Mouse (Mus musculus) testis, postnatal 14 days (tissue): ENCODE data around the gene Dbp.

Source experiments
- DNase-seq: peaks from one replicate; pipeline ENCODE4 v3.0.0; 2021; ENCODE audit warnings: low spot score

The Dbp gene

GRCm38 (mm10) chr7:45725151-45725550 is 20.3 kb downstream of the Dbp start:
- DNase-seq = no peak

- DNase-seq = no peak
Measured at GRCm38 (mm10) chr7:45725713-45726112, 20.8 kb downstream of the Dbp start, which contains the start of gene Spaca4. Spaca4 (minus strand) TSS chr7:45725813.

- no peak for DNase-seq
Measured at GRCm38 (mm10) chr7:45726419-45726818, 21.5 kb downstream of the Dbp start.

GRCm38 (mm10) chr7:45727625-45728024 is 22.7 kb downstream of the Dbp start:
- DNase-seq = no peak

DNA sequence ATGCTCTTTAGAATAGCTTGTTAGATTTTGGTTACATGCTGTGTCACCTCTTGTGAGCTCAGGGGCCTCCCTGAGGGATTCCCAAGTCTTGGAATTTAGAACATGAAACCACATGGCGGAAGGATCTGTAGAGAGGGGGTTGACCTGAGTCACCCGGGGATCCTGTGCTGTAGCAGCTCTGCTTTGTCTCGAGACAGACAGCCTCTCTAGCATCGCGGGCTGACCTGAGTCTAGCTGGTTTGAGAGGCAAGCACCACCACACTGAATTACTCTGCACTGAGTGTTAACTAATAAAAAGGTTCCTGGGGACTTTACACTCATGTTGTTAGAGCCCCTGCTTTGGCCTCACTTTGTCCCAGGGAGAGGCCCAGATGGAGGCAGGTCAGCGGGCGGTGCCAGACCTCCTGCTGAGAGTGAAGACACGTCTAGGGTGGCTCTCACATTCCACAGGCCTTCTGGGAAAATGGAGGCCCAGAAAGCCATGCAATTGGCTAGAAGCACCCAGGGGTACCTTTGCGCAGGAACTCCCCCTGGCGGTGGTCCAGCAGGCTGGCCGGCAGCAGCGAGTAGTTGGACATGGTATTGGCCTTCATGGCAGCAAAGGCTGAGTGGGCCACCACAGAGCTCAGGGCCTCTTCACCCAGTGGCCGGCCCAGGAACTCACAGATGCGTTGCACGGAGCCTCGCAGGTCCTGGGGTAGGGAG is 26.0 kb downstream of the Dbp start:
- DNase-seq = no peak

GRCm38 (mm10) chr7:45733477-45733876 is 28.6 kb downstream of the Dbp start:
- no peak for DNase-seq

DNA sequence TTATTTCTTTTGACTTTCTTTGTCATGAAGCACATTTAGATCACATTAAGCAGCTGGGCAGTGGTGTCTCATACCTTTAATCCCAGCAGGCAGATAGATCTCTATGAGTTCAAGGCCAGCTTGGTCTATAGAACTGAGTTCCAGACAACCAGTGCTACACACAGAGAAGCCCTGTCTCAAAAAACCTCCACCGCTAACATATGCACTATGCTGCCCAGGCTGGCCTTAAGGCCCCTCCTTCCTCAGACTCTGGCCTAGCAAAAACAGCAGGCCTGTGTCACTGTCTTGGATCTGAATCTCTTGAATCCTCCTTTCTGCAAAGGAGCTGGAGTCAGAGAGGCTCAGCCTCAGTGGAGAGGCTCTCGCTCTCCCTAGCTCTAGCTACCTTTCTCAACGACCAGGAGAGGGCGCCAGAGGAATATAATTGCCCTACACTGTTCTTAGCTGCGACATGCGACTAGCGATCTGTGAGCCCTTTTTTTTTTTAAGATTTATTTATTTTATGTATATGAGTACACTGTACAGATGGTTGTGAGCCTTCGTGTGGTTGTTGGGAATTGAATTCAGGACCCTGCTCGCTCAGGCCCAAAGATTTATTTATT is 34.4 kb downstream of the Dbp start:
- peak; percentile 66 for DNase-seq

DNA sequence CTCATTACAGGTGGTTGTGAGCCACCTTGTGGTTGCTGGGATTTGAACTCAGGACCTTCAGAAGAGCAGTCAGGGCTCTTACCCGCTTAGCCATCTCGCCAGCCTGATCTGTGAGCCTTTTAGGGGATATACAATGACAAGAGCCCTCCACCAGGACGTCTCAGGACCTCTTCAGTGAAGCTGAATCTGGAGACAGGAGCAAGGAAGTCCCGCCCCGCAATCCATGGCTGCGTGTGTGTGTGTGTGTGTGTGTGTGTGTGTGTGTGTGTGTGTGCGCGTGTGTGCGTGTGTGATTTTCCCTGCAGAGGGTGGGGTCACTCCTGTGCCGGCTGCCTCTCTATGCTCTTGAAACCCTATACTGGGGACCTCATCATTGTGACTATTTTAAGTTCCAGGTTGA is 34.9 kb downstream of the Dbp start:
- no peak for DNase-seq

GRCm38 (mm10) chr7:45741308-45741707 is 36.4 kb downstream of the Dbp start:
- no peak for DNase-seq

- DNase-seq = no peak
Measured at GRCm38 (mm10) chr7:45741777-45742176, 36.9 kb downstream of the Dbp start.

DNA sequence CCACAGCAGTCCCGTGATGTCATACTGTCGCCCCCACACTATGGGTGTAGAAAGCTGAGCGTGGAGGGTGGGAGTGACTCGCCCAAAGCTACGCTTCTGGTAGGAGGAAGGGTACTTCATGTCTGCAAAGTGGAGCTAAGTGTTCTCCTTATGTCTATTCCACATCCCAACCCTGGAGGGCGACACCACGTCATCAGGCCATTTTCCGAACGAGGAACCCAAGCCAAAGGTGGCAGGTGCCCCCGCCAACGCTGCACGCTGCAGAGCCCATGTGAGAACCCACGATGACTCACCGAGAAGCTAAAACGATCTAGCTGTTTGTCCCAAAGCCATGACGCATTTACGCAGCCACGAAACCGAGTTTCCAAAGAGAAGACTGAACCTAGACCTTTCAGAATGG is 37.5 kb downstream of the Dbp start:
- no peak for DNase-seq

GRCm38 (mm10) chr7:45744387-45744786 is 39.5 kb downstream of the Dbp start:
- DNase-seq = peak; percentile 81

- no peak for DNase-seq
Measured at GRCm38 (mm10) chr7:45746518-45746917, 41.6 kb downstream of the Dbp start.

DNA sequence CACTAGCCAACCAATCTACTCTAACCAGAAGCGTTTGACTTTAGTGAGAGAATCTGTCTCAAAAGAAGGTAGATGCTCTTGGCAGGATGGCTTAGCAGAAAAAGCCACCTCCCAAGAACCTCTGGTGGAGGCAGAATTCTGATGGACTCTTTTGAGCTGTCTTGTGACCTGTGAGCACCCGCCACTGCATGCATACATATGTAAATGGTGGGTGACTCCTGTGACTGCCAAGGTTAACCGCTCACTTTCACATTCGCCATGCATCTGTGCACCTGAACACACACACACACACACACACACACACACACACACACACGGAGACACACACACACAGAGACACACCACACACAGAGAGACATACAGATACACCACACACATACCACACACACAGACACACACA is 42.6 kb downstream of the Dbp start:
- no peak for DNase-seq

DNA sequence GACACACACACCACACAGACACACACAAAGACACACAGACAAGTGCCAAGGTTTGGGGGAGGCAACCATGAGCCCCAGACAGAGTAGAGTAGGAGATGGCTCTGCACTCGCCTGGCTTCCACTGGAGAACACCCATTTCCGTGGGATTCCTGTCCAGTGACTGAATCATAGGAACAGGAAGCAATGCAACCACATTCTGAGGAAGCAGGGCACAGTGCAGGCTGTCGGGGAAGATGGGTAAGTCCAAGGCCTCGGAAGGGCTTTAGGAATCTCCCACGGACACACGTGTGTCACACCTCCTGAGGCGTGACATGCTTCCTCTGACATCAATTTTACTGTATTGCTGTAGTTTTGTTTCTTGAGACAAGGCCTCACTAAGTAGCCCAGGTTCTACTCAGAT is 43.2 kb downstream of the Dbp start:
- no peak for DNase-seq

DNA sequence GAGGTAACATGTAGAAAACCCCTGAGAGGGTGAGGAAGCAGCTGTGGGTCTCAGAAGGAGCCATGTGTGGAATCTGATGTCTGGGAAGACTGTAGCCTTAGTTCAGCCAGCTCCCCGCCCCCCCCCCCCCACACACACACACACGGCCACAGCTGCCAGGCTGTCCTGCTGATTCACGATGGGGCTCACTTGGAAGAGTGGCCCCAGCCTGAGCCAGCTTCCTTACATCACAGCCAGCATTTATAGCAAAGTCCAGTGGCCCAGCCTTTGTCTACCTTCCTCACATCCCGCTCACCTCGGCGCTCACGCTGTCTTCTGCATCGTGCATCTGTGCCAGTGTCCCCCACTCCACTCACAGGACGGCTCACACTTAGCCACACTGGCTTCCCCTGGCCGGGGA is 44.5 kb downstream of the Dbp start:
- DNase-seq = no peak

- DNase-seq = no peak
Measured at GRCm38 (mm10) chr7:45750162-45750561, 45.3 kb downstream of the Dbp start.

GRCm38 (mm10) chr7:45755703-45756102 is 50.8 kb downstream of the Dbp start:
- DNase-seq = peak; percentile 52

GRCm38 (mm10) chr7:45759400-45759799 is 54.5 kb downstream of the Dbp start:
- no peak for DNase-seq
